Mouse (Mus musculus) left cerebral cortex, postnatal 25 days (tissue): ENCODE measurements around the gene Vipas39. TPM values are rescaled to one million over a fixed set of nuclear protein-coding genes. Genes with fewer than 3 reads are reported as not detected.
"Not testable (repeated sequence)": the region's sequence is repeated elsewhere in the genome, so short reads cannot be mapped to it uniquely, and the experiment has no call there.

Source experiments
- DNase-seq, 2 experiments: peaks; one replicate each; pipeline ENCODE4 v3.0.0; 2022; ENCODE audit warnings: low spot score in 2 of 2, mixed read lengths in 1 of 2
- intact Hi-C: fragments of 180-260 bp; cut with DNase I; formaldehyde crosslinking; loops from one replicate; pipeline ENCODE4 v1.15.1; 2025
- total RNA-seq, 2 experiments: library from RNA; stranded (reverse); gene quantifications; 2 replicates each; pipeline ENCODE4 v1.2.3; 2021

The Vipas39 gene
- 10 to 100 TPM; 52.7 to 54.4 TPM for total RNA-seq

- intact Hi-C loops: loop anchor here (2.0 to 10.0 kb wide), 2 partner anchors 65 to 179 kb away; partner anchors contain the start of genes Alkbh1 and Slirp
- peak; percentile 92 to 98 for DNase-seq
Observed at GRCm38 (mm10) chr12:87266108-87266826, at the start of gene Vipas39, which contains the start of gene Ahsa1. TSS of gene Vipas39 (minus strand) at chr12:87266256. TSS of gene Ahsa1 (plus strand) at chr12:87266479.

- intact Hi-C loops: no loop called here
- no peak for DNase-seq
Observed at GRCm38 (mm10) chr12:87313098-87313497, 47.0 kb upstream of the Vipas39 start.

DNA sequence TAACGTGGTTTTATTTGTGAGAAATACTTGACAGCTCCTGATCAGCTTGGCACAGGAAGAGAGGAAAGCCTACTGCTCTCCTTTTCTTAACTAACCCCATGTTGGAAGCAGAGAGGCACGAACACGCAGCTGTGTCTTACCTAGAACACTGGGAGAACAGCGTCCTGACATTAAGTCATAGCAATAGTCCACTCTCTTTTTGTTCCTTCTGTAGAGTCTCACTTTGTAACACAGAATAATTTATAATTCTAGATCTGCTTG lies 40.5 kb upstream of the Vipas39 start:
- intact Hi-C loops, DNase-seq: not testable (repeated sequence)

DNA sequence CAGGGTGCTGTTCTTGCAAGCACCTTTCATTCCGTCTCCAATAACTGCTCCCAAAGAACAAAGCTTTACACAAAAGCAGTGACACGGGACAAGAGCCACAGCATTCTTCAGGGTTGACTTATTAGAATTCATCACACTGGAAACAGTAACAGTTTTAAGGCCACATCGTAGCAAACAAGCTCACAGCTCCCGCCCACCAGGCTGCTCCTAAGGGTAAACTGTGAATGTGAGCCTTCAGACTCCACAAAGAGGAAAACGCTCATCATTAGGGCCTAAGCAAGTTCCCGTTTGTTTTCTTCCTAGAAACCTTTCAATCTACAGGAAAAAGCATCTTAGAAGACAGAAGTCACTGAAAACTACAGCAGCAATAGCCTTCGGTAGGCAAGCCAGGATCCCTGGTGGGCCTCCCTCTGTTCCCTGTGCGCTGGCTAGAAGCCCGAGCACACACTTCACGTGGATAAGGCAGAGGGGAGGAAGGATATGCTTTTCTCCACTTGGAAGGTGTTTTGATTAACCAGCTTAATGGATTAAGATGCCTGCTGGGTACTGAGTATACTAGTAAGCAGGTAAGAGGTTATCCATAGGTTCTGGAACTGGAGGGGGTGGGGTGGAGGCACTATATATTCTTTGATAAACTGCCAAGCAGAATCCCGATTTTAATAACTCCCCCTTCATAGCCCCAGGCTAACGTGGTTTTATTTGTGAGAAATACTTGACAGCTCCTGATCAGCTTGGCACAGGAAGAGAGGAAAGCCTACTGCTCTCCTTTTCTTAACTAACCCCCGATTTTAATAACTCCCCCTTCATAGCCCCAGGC lies 39.9 kb upstream of the Vipas39 start:
- DNase-seq: no peak
- intact Hi-C loops: no loop called here

DNA sequence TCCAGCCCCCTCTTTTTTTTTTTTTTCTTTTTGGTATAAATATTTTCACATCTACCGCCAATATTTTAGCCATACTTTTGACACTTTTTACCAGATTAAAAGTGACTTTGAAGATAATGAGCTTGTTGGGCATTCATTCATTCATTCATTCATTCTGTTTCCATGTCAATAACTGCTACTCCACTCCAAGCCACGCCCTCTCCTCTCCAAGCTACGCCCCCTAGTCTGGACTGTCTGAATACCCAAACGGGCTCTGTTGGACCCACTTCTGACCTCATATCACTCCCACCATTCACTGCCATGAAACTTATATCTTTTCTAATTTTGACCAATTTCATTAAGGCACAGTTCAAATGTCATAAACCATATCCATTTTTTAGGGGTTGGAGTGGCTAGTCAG lies 35.1 kb upstream of the Vipas39 start:
- intact Hi-C loops: no loop called here
- DNase-seq: no peak

DNA sequence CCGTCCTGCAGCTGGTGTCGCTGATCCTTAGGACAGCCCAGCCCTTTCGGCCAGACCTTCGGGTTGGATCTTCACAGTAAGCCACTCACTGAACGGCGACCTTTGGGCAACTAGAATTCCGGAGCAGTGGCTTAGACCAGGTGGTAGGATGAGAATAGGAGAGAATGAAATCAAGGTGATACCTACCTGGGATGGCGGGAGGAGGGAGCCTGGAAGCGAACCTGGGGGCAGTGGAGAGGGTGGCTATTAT lies 34.3 kb upstream of the Vipas39 start:
- no peak for DNase-seq
- intact Hi-C loops: no loop called here

- intact Hi-C loops: no loop called here
- DNase-seq: peak in 1 of 2 experiments; percentile 6
Observed at GRCm38 (mm10) chr12:87299657-87300440, 33.8 kb upstream of the Vipas39 start, which contains the start of gene Ism2. TSS of gene Ism2 (minus strand) at chr12:87299705.

DNA sequence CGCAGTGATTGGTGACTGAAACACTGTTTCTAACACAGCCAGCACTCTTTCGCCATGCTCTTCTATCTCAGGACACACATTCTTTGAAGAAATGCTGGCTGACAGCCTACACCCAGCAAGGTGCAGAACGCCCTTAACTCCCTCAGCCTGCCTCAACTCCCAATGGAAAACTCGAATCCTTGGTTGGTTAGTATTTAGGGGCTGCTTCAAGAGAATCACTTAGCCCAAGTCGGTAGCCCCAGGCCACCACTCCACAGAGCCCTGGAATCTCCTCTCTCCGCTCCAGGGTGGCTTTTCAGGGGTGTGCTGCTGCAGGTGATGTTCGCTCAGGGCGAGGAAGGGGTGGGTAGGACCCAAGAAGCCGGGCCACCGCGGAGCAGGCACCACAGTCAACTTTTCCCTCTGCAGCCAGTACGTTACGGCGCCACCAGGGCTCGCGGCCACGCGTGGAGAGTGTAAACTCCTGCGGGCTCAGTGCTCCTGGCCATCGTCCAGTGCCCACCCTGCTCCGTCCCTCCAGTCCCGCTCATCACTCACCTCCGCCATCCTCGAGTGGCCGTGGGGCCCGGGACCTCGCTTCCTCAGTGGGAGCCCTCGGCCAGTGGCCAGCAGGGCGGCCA lies 33.1 kb upstream of the Vipas39 start:
- intact Hi-C loops: no loop called here
- peak in 1 of 2 experiments; percentile 8 for DNase-seq

GRCm38 (mm10) chr12:87293934-87294333 lies 27.9 kb upstream of the Vipas39 start:
- intact Hi-C loops: no loop called here
- no peak for DNase-seq

- intact Hi-C loops: no loop called here
- DNase-seq: no peak
Observed at GRCm38 (mm10) chr12:87289100-87289499, 23.0 kb upstream of the Vipas39 start.

DNA sequence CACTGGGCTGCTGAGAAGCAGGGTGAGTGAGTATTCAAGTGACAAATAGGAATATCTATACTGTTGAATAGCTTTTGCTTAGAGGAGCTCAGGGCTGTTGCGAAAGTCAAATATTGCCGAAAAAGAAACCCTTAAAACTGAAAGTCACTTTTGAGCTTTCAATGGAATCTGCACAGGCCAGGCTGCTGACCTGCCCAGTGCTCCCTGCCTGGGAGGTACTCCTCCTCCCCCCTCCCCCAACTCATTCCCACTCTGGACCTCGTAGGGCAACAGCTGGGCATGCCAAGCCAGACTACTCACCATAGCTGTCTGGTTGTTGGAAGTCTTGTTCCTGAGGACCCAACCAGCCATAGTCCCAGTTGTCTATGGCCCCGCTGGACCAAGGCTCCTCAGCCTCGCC lies 18.7 kb upstream of the Vipas39 start:
- no peak for DNase-seq
- intact Hi-C loops: no loop called here

GRCm38 (mm10) chr12:87284268-87284667 lies 18.2 kb upstream of the Vipas39 start:
- no peak for DNase-seq
- intact Hi-C loops: no loop called here

GRCm38 (mm10) chr12:87283706-87284105 lies 17.6 kb upstream of the Vipas39 start:
- DNase-seq: no peak
- intact Hi-C loops: no loop called here

DNA sequence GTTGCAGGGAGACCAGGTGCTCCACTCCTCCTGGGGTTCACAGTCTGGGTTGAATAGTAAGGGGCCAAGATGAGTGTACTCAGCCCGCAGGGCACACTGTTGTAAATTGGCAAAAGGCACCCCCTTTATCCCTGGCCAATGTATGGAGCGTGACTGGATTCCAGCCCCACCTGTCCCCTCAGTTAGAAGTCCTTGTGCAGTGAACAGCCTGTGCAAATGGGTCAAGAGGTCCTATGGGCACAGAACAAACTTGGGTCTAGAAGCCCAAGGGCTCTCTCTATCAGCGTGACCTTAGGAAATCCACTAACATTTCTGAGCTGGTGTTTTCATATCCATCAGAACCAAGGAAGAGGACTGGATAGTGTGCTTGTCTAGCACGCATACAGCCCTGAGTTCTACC lies 16.7 kb upstream of the Vipas39 start:
- intact Hi-C loops: no loop called here
- no peak for DNase-seq

- intact Hi-C loops: no loop called here
- no peak for DNase-seq
Observed at GRCm38 (mm10) chr12:87281766-87282165, 15.7 kb upstream of the Vipas39 start.

GRCm38 (mm10) chr12:87279879-87280278 lies 13.8 kb upstream of the Vipas39 start:
- intact Hi-C loops: no loop called here
- no peak for DNase-seq

DNA sequence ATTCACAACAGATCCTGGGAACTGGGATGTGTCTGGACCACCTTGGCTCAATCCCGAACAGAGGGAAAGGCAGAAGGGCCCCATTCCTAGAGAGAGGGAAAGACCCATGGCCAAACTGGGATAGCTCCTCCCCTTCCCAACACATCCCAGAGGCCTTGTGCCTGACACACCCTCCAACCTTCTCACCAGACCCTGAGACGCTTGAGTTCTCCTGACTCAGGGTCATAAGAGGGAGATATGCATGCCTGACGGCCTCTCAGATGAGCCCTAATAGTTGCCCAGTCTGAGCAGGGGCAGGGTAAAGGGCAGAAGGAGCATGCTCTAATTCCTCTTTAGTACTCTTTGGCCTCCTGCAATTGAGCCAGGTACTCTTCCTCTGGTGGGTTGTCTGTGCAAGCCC lies 13.3 kb upstream of the Vipas39 start:
- no peak for DNase-seq
- intact Hi-C loops: no loop called here

DNA sequence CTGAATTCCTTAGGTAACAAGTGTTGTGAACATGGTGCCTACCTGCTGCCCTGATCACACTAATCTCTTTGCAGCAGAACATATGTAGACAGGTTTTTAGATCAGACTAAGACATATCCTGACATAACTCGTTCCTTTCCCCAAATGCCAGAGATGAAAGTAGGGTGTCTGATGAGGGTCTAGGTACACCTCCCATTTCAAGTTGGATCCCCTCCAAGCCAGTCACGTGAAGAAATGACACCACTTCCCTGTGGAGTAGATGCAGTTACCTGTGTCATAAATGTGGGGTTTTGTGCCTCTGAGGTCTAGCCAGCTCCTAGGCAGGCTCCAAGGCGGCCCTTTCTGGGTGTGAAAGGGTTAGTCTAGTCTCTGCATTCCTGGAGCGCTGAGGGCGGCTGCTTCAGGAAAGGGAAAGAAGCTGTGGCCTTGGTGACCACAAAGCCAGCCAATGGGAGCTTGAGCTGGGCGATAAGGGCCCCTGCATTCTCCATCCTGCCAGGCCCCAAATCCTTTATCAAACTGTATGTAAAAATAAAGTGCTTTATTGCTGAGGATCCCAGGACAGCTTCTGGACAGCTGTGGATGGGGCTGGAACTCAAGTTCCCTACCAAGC lies 12.2 kb upstream of the Vipas39 start:
- intact Hi-C loops: no loop called here
- DNase-seq: no peak

GRCm38 (mm10) chr12:87277251-87277650 lies 11.2 kb upstream of the Vipas39 start:
- intact Hi-C loops, DNase-seq: not testable (repeated sequence)
